Mouse (Mus musculus): ENCODE results near the gene Brd9.
A peak's percentile ranks its signal among the peaks of the same experiment; 100 is the strongest.
"Not testable (repeated sequence)": the region's sequence is repeated elsewhere in the genome, so short reads cannot be mapped to it uniquely, and the experiment has no call there.

The Brd9 gene

GRCm38 (mm10) chr13:73991267-73991666 lies 53.7 kb downstream of the Brd9 start:
- no peak for DNase-seq

- DNase-seq = no peak
These were observed 58.8 kb downstream of the Brd9 start for GRCm38 (mm10) chr13:73996456-73996855.

GRCm38 (mm10) chr13:74000519-74000918 lies 62.9 kb downstream of the Brd9 start:
- DNase-seq = no peak

GRCm38 (mm10) chr13:74000961-74001360 lies 63.4 kb downstream of the Brd9 start:
- DNase-seq = no peak

GRCm38 (mm10) chr13:74001492-74001891 lies 63.9 kb downstream of the Brd9 start:
- no peak for DNase-seq

- DNase-seq = not testable (repeated sequence)
These were observed 69.3 kb downstream of the Brd9 start for GRCm38 (mm10) chr13:74006881-74007280.

GRCm38 (mm10) chr13:74008216-74008615 lies 70.6 kb downstream of the Brd9 start:
- DNase-seq = not testable (repeated sequence)

- DNase-seq = peak; percentile 91 to 95
These were observed 71.5 kb downstream of the Brd9 start, which contains the start of gene Tppp for GRCm38 (mm10) chr13:74008948-74009718. Gene Tppp (plus strand): TSS chr13:74009407.

- DNase-seq = peak; percentile 94 to 95
These were observed 72.4 kb downstream of the Brd9 start for GRCm38 (mm10) chr13:74009791-74010614.
